Mouse (Mus musculus) heart, postnatal 10 days (tissue): ENCODE results near the gene Znrf3. TPM values are rescaled to one million over a fixed set of nuclear protein-coding genes. Genes with fewer than 3 reads are reported as not detected.

Experiments
- DNase-seq, 2 experiments: peaks; one replicate each; pipeline ENCODE4 v3.0.0; 2021
- intact Hi-C: fragments of 180-260 bp; cut with DNase I; formaldehyde crosslinking; loops from one replicate; pipeline ENCODE4 v1.15.1; 2025
- total RNA-seq, 2 experiments: library from RNA; stranded (reverse); gene quantifications; 2 replicates each; pipeline ENCODE4 v1.2.3; 2021

Gene Znrf3
- total RNA-seq, 2 experiments from 2014 or later, result 11.9 to 14.7 TPM

DNA sequence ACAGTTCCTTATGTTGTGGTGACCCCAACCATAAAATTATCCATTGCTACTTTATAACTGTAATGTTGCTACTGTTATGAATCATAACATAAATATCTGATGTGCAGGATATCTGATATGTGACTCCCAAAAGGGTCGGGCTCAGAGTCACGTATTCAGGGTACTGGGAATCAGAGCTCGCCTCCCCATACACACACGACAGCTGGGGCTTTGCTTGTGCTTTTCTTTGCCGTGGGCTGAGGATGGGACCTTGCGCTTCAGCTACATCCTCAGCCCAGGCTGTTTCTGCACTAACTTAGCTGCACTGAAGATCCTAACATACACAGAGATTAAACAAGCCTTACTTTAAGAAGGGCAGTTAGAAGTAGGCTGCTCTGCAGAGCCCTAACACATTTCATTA, 193.5 kb downstream of the Znrf3 start:
- intact Hi-C loops, result no loop called here
- no peak for DNase-seq

DNA sequence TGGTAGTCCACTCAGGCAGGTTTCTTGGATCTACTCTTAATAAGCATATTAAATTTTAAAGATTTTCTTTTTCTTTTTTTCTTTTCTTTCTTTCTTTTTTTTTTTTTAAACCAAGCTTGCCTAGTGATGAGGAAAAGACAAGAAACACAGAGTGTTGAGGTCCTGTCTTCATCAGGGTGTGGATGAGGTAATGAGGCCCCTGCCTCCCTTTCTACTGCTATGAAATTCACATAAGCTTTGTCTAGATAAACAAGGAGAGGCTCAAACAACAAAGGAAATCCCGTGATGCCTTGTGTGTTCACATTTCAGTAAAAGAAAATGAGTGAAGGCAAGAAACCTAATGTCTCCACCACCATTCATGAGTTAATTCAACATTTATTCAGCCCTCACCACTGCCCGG, 196.4 kb downstream of the Znrf3 start:
- intact Hi-C loops, result no loop called here
- DNase-seq, result no peak

GRCm38 (mm10) chr11:5245431-5245830, 199.2 kb downstream of the Znrf3 start:
- intact Hi-C loops, result loop anchor here (2.0 kb wide), 1 partner anchor 15 kb away; the partner anchor contains the start of gene Kremen1
- DNase-seq, result no peak

DNA sequence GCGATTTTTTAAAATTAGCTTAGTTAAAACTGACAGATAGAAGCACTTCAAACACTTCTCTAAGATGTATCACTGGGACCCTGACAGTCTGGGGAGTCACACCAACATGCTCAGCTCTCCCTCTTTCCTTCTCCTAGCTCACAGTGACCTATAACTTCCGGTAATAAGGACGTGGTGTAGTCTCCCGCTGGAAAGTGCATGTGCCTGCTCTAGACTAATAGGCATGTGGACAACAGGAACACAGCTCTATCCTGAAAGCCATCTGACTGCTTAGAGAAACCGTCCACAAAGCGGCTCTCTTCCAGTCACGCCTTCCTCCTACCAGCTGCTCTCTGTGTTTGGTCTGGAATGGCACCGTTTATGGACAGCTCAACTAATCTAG, 199.9 kb downstream of the Znrf3 start:
- DNase-seq, result peak; percentile 34 to 35
- intact Hi-C loops, result loop anchor here (2.0 kb wide), 1 partner anchor 16 kb away; the partner anchor contains the start of gene Kremen1

DNA sequence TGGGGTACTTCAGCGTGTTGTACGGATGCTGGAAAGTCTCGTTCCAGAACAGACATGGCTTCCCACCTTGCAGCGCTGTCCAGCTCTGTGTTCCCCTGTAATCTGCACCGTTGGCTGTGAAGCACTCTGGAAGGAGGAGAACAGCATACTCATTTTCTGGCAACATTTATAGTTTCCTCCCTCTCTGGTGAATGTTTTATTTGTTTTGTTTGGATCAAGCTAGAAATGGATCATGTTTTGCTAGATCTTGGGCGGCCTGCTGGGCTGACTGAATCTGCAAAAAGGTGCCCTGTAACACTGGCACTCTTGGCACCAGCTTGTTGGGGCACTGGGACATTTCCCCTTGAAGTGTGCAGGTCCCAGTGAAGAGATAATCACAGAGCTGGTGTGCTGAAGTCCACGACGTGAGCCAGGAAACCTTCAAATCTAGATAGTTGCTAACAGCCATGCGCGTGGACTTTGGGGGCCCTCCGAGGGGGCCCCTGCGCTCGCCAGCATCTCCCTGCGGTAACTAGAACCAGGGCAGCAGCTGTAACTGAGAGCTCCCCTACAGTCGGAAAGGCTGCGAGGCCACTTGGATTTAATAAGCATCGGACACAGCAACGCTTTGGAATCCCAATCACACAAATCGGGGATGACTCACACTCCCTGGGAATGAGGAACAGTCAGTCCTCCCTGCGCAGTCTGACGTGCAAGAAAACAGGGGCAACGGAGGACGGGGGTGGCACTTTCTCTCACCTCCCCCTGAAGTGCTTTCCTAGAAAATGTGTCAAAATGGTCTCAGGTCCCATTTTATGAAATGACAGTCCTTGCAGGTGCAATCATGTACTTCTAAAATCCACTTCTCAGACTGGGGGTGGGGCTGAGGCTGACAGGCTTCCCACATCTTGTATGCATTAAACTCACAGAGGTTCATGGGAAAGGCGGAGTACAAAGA, 200.6 kb downstream of the Znrf3 start:
- peak; percentile 67 to 75 for DNase-seq
- intact Hi-C loops, result loop anchor here (2.0 kb wide), 1 partner anchor 17 kb away; the partner anchor contains the start of gene Kremen1

DNA sequence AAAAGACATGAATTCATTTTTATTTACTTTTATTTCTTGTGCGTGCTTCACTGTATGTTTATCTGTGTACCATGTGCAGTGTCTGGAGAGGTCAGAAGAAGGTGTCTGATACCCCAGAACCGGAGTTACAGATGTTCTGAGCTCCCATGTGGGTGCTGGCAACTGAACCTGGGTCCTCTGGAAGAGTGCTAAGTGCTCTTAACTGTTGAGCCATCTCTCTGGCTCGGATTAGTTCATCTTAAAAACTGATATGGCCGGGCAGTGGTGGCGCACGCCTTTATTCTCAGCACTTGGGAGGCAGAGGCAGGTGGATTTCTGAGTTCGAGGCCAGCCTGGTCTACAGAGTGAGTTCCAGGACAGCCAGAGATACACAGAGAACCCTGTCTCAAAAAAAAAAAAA, 201.4 kb downstream of the Znrf3 start:
- intact Hi-C loops, result no loop called here

GRCm38 (mm10) chr11:5242158-5242557, 202.5 kb downstream of the Znrf3 start:
- intact Hi-C loops, result no loop called here
- no peak for DNase-seq

More for the DNA sequence above, 201.4 kb downstream of the Znrf3 start:
- DNase-seq, result no peak

- no peak for DNase-seq
- intact Hi-C loops, result no loop called here
These were observed 204.6 kb downstream of the Znrf3 start for GRCm38 (mm10) chr11:5239706-5240690.

Other genes with a start within 250 kb of the Znrf3 start
- 10 to 100 TPM; 73.4 to 80.7 TPM for gene Kremen1, start 183.3 kb downstream of the Znrf3 start, total RNA-seq
- gene Xbp1, start 75.8 kb upstream of the Znrf3 start, total RNA-seq, result 10 to 100 TPM; 48.9 to 55.5 TPM
- 10 to 100 TPM; 13.9 to 17.1 TPM for gene Ccdc117, start 97.3 kb upstream of the Znrf3 start, total RNA-seq
- not detected for gene Ankrd36, start 124.8 kb upstream of the Znrf3 start, total RNA-seq